Mouse (Mus musculus) mesoderm, embryonic 11.5 days (tissue): ENCODE results near the gene Grik1.

Source experiments
- DNase-seq: peaks from one replicate; pipeline ENCODE4 v3.0.0-alpha.2; 2012; ENCODE audit warnings: low read depth, low spot score

Grik1 gene

DNA sequence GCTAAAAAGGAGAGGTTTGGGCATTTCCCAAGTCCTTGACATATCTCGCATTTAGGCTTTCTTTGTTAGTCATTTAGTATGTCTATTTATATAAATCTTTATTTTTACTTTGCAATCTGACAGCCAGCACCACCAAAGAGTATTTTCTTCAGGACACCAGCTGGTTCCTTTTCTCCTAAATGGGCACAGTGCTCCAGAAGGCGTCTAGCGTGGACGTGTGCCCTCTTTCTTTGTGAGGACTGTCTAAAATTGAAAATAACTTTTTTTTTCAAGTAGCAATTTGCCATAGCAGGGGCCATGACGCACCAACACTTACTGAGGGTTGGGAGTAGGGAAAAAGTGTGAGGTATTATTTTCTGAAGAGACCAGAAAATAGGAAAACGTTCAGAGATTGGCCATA lies 425.5 kb downstream of the Grik1 start:
- no peak for DNase-seq

DNA sequence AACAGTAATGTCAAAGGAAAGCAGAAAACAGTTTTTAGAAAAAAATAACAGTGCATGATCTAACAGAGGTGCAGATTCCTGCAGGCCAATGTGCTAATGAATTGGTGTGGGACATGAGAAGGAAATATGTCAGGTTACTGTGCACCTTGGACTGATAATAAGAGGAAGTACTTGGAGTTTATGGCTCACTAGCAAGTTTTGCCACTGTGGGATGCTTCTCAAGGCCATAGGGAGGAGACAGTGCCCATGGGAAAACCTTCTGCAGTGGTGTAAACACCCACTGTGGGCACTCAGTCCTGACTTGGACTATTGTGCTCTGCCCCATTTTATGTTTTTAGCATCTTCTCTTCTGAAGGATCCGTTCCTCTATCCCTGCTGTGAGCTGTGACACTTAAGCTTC lies 428.3 kb downstream of the Grik1 start:
- DNase-seq, result no peak

DNA sequence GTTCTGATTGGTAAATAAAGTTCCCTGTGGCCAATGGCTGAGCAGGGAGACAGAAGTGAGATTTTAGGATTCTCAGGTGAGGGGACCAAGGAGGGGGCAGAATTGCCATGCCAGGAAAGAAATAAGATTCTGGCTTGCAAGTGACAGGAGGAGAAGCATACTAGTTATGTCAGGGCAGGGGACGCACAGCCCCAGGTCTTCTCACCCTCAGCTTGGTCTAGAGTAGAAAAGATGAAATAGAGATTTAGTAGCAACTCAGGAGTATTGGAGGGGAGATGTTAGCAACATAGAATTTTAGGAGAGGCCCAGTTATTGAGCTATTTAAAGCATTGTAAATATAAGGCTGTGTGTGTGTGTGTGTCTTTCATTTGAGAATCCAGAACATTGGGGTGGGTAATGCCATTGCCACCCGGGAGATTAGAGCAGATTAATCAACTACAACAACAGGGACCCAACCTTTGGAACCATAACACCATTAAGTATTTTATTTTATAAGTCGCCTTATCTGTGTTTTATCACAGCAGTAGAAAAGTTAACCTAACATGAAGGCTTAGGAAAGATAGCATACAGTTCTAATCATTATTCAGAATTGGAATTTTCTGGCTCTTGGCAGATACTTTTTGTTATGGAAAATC lies 436.5 kb downstream of the Grik1 start:
- no peak for DNase-seq

DNA sequence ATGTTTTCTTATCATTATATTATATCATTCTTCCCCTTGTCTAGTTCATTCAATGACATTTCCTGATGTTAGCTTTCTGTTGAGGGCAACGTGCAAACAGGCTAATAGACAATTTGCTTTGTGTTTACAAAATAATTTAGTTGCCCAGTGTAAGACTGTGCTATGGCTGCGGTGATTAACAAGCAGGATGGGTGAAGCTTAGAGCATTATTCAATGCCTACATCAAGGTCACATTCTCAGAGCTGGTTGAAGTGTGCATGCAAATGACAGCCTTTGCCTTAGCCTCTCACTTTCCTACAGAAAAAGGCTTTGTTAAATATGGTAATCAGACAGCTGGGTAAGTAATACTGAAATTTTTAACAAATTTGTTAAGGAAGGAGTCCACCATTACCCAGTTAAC lies 438.5 kb downstream of the Grik1 start:
- no peak for DNase-seq

DNA sequence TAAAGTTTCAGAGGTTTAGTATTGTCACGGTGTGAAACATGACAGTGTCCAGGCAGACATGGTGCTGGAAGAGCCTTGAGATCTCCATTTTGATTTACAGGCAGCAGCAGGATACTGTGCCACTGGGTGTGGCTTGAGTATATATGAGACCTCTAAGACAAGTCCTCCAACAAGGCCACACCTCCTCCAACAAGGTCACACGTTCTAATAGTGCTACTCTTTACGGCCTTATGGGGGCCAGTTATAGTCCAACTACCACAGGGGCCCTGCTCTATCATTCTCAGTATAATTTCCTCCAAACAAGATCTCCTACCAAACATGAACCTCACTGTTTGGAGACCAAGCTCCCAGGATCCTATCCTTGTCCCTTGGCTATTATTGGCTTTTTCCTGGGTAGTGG lies 441.3 kb downstream of the Grik1 start:
- DNase-seq, result no peak
